Mouse (Mus musculus): Measurements from ENCODE around the gene Hlf. TPM values are rescaled to one million over a fixed set of nuclear protein-coding genes. Genes with fewer than 3 reads are reported as not detected.
A peak's percentile ranks its signal among the peaks of the same experiment; 100 is the strongest.

Hlf gene
- polyA plus RNA-seq, 1 experiment from 2014 or later, result 5.2 TPM

DNA sequence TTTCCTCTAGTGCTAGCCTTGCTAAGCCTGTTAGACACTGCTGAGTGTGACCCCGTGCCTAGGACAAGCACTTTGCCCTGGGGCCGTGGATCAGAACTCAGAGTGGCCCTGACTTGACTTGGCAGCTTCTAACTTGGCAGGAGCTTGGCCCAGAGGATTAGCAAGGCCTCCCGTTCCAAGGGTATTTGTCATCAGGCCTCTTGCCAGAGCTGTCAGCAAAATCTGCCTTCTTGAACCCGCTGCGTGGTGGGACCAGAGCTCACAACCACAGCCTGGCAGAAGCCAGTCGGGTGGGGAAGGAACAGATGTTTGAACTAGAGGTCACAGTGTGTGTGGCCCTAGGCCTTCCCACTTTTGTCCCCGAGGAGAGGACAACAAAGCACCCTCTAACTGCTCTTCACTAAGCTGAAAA is 35.4 kb downstream of the Hlf start:
- H3K36me3 ChIP-seq, result no peaks in the 10 kb centered on the region
- peak; percentile 67 for ATAC-seq (ENCODE audit: low FRiP score, low read depth)
- H3K4me2 ChIP-seq, result no peak overlapping the region
- peaks cover 28% of the 10 kb centered on the region for H3K4me1 ChIP-seq (replicated peaks)
- 36% methylated on average over 7 of the region's 7 CpGs for whole genome bisulfite sequencing
- H3K27ac ChIP-seq (replicated peaks), result no peak overlapping the region
- no peak overlapping the region for H3K4me3 ChIP-seq
- no peaks in the 10 kb centered on the region for H3K27me3 ChIP-seq
- no peak overlapping the region for H3K9ac ChIP-seq
- no peaks in the 10 kb centered on the region for H3K9me3 ChIP-seq

DNA sequence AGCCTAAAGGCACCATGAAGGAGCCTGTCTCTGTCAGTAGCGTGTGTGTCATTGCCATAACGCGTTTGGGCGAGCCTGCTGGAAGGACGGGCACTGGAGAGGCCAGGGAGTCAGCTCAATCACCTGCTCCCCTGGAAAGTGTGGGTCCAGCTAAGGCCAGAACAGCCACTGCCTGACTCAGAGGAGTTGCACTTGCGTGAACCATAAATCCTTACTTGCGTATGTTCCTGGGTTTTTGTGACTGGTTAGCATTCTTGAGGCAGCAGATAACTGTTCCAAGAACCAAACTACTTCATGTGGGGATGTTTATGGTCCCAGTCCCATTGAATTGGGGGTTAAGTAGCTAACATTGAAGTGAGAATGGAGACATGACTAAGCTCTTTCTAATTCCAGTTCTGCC is 38.0 kb downstream of the Hlf start:
- no peak for ATAC-seq (ENCODE audit: low FRiP score, low read depth)
- H3K36me3 ChIP-seq, result no peaks in the 10 kb centered on the region
- WGBS, result 94% methylated on average over 7 of the region's 7 CpGs

DNA sequence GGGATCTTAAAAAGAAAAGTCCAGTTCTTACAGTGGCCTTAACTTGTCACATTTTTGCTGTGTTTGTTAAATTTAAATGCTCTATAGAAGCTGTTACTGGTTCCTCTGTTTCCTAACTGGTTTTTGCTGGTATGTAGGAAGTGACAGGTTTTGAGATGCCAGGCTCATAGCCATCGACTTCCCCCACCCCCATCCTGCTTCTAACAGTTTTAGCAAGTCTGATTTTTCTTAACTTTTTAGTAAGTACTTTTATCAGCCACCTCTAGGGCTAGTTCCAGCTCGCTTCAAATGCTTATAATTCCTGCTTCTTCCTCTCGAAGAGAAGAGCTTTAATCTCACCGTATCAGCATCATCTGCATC is 40.6 kb downstream of the Hlf start:
- Histone ChIP-seq H3K9ac (no peak overlapping the region), H3K9me3 (no peaks in the 10 kb centered on the region; the same call in 1 of the 2 replicates), H3K27ac (replicated peaks) (no peak overlapping the region), H3K36me3 (no peaks in the 10 kb centered on the region), H3K4me3 (no peak overlapping the region), H3K4me1 (replicated peaks) (peaks cover 12% of the 10 kb centered on the region), H3K27me3 (no peaks in the 10 kb centered on the region), H3K4me2 (no peak overlapping the region)
- no peak for ATAC-seq (ENCODE audit: low FRiP score, low read depth)
- WGBS, result 72% methylated on average over 4 of the region's 4 CpGs

More for the DNA sequence above, 38.0 kb downstream of the Hlf start:
- Histone ChIP-seq H3K4me2 (no peak overlapping the region), H3K4me1 (replicated peaks) (peaks cover 32% of the 10 kb centered on the region), H3K9me3 (no peaks in the 10 kb centered on the region), H3K27ac (replicated peaks) (no peak overlapping the region), H3K4me3 (no peak overlapping the region), H3K9ac (no peak overlapping the region), H3K27me3 (no peaks in the 10 kb centered on the region)

DNA sequence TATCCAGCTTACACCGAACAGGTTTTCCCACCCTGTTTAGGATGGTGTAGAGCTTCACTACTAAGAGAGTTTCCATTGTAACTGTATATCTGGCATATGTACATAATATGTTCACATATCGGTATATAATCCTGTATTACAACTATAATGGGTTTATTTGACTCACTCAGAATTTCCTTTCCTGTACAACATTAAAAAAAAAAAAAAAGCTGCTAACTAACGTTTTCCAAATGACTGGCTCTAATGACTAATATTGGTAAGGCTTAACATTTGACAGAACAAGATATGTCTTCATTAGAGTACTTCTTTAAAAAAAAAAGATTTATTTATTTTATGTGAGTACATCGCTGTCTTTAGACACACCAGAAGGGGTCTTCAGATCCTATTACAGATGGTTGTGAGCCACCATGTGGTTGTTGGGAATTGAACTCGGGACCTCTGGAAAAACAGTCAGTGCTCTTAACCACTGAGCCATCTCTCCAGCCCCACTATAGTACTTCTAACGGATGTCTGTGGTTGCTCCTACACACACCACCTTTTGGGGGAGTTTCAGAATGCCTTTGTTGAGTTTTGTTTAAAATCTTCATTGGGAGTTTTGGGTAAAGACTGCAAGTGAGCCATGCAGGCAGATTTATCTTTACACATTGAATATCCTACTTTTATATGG is 41.1 kb downstream of the Hlf start:
- Histone ChIP-seq H3K36me3 (no peaks in the 10 kb centered on the region), H3K4me3 (no peak overlapping the region), H3K4me2 (no peak overlapping the region), H3K9ac (no peak overlapping the region), H3K27ac (replicated peaks) (no peak overlapping the region), H3K27me3 (no peaks in the 10 kb centered on the region), H3K4me1 (replicated peaks) (peaks cover 9% of the 10 kb centered on the region; the same call in 1 of the 2 replicates), H3K9me3 (no peaks in the 10 kb centered on the region; the same call in 1 of the 2 replicates)
- no peak for ATAC-seq (ENCODE audit: low FRiP score, low read depth)
- 88% methylated on average over 6 of the region's 6 CpGs for WGBS

DNA sequence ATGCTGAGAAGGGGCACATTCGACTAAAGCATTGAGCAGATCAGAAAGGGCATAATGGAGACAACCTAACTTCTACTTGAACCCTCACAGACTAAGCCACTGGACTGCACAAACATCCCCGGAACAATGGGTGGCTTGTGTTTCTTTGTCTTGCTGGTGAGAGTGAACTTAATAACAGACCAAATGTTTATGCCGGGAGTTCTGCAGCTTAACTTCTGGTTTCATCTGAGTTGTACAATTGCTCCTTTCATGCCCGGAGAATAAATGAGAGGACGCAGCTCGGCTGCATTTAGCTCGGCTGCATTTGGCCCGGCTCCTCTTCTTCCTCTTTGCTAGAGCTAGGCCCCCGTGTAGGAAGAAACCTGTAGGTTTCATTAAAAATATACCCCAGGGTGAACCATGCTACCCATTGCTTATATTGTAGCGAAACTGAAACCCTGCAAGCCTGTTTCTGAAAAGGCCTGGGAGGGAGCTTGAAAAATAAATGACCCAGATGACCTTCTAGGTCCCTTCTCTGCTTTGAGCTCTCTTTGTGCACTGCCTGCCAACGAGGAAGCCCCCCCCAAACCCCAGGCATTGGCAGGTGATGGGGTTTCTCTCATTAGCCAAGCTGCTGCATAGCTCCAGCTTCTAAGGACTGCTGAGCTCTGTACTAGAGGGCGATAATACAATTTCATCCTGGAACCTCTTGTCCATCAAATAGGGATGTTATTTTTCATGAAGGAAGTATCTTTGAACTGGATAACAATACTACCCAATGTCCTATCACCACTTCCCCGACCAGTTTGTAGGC is 42.8 kb downstream of the Hlf start:
- Histone ChIP-seq H3K9me3 (no peaks in the 10 kb centered on the region; the same call in 1 of the 2 replicates), H3K9ac (no peak overlapping the region), H3K4me1 (replicated peaks) (peaks cover 9% of the 10 kb centered on the region; the same call in 1 of the 2 replicates), H3K27me3 (no peaks in the 10 kb centered on the region), H3K36me3 (no peaks in the 10 kb centered on the region), H3K27ac (replicated peaks) (peak overlapping the region; percentile 30; the same call in 1 of the 2 replicates), H3K4me2 (no peak overlapping the region), H3K4me3 (no peak overlapping the region)
- 51% methylated on average over 13 of the region's 13 CpGs for WGBS
- no peak for ATAC-seq (ENCODE audit: low FRiP score, low read depth)

DNA sequence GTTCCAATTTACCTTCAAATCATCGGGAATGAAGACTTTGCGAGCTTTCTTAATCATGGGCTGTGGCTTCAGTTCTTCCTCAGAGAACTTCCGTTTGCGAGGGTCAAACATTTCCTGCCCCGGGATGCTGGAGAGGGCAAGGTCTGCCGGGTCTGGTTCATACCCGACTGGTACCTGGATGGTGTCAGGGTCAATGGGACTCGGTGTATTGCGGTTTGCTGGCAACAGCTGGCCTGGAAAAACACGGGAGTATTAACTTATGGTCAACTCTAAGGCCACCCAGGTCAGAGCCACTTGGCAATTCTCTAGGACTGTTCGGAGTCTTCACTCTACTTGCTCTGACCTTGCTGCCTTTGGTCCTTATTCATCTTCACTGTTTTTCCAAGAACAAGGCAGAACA is 44.9 kb downstream of the Hlf start:
- WGBS, result 97% methylated on average over 11 of the region's 11 CpGs
- peaks cover 9% of the 10 kb centered on the region; the same call in 1 of the 2 replicates for H3K4me1 ChIP-seq (replicated peaks)
- no peak overlapping the region for H3K4me2 ChIP-seq
- no peak overlapping the region for H3K4me3 ChIP-seq
- no peaks in the 10 kb centered on the region for H3K27me3 ChIP-seq
- H3K36me3 ChIP-seq, result no peaks in the 10 kb centered on the region
- H3K9me3 ChIP-seq, result no peaks in the 10 kb centered on the region; the same call in 1 of the 2 replicates
- no peak for ATAC-seq (ENCODE audit: low FRiP score, low read depth)
- H3K9ac ChIP-seq, result no peak overlapping the region
- no peak overlapping the region for H3K27ac ChIP-seq (replicated peaks)

DNA sequence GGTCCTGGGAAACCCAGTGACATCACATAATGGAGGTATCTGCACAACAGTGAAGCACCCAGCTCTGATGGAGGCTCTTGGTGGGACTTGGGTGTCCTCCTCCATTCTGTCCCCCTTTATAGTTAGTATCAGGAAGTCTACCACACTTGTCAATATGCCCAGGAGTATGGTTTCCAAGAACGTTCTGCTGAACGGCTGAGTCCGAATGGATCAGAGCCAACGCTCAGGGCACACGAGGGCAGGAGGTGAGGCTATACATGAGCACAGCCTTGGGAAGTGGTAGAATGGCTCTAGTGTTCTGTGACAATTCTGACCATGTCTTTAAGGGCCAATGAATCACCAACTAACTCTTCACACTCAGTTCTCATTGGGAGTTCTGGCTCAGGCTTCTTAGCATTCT is 47.8 kb downstream of the Hlf start:
- H3K4me2 ChIP-seq, result no peak overlapping the region
- no peaks in the 10 kb centered on the region; the same call in 1 of the 2 replicates for H3K9me3 ChIP-seq
- no peaks in the 10 kb centered on the region for H3K27me3 ChIP-seq
- 95% methylated on average over 5 of the region's 5 CpGs for WGBS
- no peak for ATAC-seq (ENCODE audit: low FRiP score, low read depth)
- H3K27ac ChIP-seq (replicated peaks), result no peak overlapping the region
- H3K36me3 ChIP-seq, result no peaks in the 10 kb centered on the region
- H3K4me1 ChIP-seq (replicated peaks), result peaks cover 6% of the 10 kb centered on the region; the same call in 1 of the 2 replicates
- H3K9ac ChIP-seq, result no peak overlapping the region
- no peak overlapping the region for H3K4me3 ChIP-seq

DNA sequence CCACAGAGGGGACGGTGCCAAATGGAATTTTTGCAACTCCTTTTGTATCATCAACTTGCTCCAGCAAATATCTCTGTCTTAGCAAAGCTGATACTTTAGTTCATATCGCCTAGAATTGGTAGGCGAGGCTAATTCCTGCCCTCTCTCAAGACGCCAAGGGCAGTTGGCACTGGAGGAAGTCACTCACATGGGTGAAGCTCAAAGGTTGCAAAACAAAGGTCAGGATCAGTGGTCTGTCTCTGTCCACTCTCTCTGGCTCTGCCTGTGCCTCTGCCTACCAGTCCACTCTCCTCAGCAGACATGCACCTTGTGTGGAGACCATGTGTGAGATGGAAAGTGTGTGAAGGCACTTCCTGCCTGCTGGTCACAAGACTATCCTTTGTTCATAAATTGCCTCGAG is 48.4 kb downstream of the Hlf start:
- Histone ChIP-seq H3K4me2 (no peak overlapping the region), H3K4me1 (replicated peaks) (0 out of 2 replicates have a peak, but pooled peaks cover under 1% of the 10 kb centered on the region), H3K27ac (replicated peaks) (no peak overlapping the region), H3K27me3 (no peaks in the 10 kb centered on the region), H3K4me3 (no peak overlapping the region), H3K9ac (no peak overlapping the region), H3K9me3 (no peaks in the 10 kb centered on the region; the same call in 1 of the 2 replicates), H3K36me3 (no peaks in the 10 kb centered on the region)
- no peak for ATAC-seq (ENCODE audit: low FRiP score, low read depth)
- 87% methylated on average over 5 of the region's 5 CpGs for WGBS

DNA sequence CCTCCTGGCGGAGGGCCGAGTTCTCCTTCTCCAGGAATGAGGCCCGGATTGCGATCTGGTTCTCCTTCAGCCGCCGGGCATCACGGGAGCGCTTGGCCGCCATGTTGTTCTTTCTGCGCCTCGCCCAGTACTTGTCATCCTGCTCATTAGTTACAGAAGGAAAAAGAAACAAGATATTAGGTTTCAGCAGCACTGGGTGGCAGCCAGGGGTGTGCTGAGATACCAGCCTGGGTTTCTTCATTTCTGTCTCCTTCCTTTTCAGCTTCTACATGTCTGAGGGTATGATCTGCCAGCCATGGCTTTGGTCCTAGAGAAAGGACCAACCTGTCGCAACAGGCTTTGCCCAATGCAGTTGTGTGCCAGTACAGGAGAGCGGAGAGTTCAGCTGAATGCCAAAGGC is 49.9 kb downstream of the Hlf start:
- no peak overlapping the region for H3K4me2 ChIP-seq
- ATAC-seq (ENCODE audit: low FRiP score, low read depth), result no peak
- H3K27ac ChIP-seq (replicated peaks), result no peak overlapping the region
- no peak overlapping the region for H3K9ac ChIP-seq
- H3K27me3 ChIP-seq, result no peaks in the 10 kb centered on the region
- WGBS, result 96% methylated on average over 13 of the region's 13 CpGs
- no peak overlapping the region for H3K4me3 ChIP-seq
- no peaks in the 10 kb centered on the region for H3K9me3 ChIP-seq
- no peaks in the 10 kb centered on the region for H3K36me3 ChIP-seq
- H3K4me1 ChIP-seq (replicated peaks), result no peaks in the 10 kb centered on the region

DNA sequence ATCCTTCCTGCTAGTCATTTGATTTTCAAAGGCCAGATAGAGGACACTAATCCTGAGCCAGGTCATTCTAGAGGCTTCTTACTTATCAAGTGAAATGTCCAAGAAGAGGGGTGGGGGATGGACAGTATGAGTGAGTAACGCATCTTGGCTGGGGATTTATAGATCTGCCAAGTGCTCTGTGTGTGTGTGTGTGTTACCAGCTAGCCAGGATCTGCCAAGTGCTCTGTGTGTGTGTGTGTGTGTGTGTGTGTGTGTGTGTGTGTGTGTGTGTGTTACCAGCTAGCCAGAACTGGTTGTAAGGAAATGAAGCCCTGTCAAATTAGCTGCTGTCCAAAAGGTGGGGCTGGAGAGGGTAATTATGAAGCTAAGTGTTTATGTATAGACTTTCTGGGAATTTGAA is 55.9 kb downstream of the Hlf start:
- WGBS, result 69% methylated on average over 1 of the region's 1 CpGs
- Histone ChIP-seq H3K27ac (replicated peaks) (no peak overlapping the region), H3K36me3 (no peaks in the 10 kb centered on the region), H3K4me2 (no peak overlapping the region), H3K4me1 (replicated peaks) (no peaks in the 10 kb centered on the region), H3K27me3 (no peaks in the 10 kb centered on the region), H3K9ac (no peak overlapping the region), H3K9me3 (no peaks in the 10 kb centered on the region), H3K4me3 (no peak overlapping the region)
- no peak for ATAC-seq (ENCODE audit: low FRiP score, low read depth)

DNA sequence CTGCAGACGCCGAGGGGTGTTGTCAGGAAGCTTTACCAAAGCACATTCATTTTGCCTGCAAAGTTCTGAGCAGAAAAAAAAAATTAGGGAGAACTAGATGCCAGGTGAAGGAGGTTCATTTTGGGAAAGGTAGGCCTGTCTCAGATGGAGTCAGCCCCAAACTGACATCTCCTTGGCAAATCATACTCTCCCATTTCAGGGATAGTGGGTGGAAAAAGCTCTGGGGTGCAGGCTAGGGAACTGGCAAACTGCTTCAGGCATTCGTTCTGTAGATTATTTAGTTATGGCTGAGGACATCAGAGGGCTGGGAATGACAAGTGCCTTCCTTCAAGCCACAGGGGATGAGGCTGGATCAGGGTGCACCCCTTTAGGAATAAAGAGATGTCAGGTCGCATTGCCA is 58.0 kb downstream of the Hlf start:
- Histone ChIP-seq H3K9ac (no peak overlapping the region), H3K36me3 (no peaks in the 10 kb centered on the region), H3K9me3 (no peaks in the 10 kb centered on the region), H3K27me3 (no peaks in the 10 kb centered on the region), H3K27ac (replicated peaks) (no peak overlapping the region), H3K4me1 (replicated peaks) (no peaks in the 10 kb centered on the region), H3K4me2 (no peak overlapping the region), H3K4me3 (no peak overlapping the region)
- WGBS, result 82% methylated on average over 4 of the region's 4 CpGs
- ATAC-seq (ENCODE audit: low FRiP score, low read depth), result no peak

DNA sequence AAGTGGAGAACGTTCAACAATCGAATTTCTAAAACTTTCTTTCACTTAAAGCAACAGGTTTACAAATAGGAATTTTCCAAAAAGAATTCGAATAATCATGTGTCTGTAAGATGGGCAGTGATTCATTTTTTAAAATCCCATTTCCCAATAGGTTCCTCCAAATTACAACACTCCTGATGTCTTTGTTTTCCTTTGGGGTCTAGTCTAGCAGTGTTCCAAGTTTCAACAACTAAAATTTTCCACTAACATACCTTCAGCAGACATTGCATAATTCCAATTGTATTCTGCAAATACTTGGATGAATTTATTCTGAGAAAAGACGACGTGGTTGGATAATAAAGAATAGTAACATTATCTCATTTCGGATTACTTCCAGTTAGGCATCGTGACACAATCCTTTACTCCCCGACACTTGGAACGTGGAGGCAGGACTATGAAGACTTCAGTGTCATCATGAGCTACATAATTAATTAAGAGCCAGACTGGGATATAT is 60.4 kb downstream of the Hlf start:
- H3K4me3 ChIP-seq, result no peak overlapping the region
- no peak overlapping the region for H3K4me2 ChIP-seq
- no peak for ATAC-seq (ENCODE audit: low FRiP score, low read depth)
- H3K27ac ChIP-seq (replicated peaks), result no peak overlapping the region
- H3K9ac ChIP-seq, result no peak overlapping the region
- no peaks in the 10 kb centered on the region for H3K9me3 ChIP-seq
- no peaks in the 10 kb centered on the region for H3K36me3 ChIP-seq
- WGBS, result 91% methylated on average over 9 of the region's 9 CpGs
- no peaks in the 10 kb centered on the region for H3K27me3 ChIP-seq
- H3K4me1 ChIP-seq (replicated peaks), result no peaks in the 10 kb centered on the region
